In genomic region chr6:61363722-61364121, GRCm38 (mm10) we compare ENCODE assay signal across 23 mouse cellular contexts.
DNase-seq lines count a peak whose midpoint lies in the region; ATAC-seq lines count a peak whose summit lies in the region.
"Had no signal": no experiment of that assay in that cellular context is flagged by ENCODE, and none has a peak within 500 bp of the region (broad histone marks: within the 10 kb centered on the region; RNA-seq: fewer than 3 reads in every experiment).

No protein-coding gene starts in this region.

- no peak for DNase-seq in cerebellum, postnatal 4 days (ENCODE audit: low spot score in 2 of 2)
- DNase-seq in kidney, postnatal 25 days = peak; percentile 4 to 34
- peak; percentile 48 for DNase-seq in cerebellum, adult 11-12 months
- peak; percentile 13 to 31 for DNase-seq in cerebellum, postnatal 14 days
- DNase-seq in embryo, embryonic 10 days (ENCODE audit: low spot score) = no peak
- DNase-seq: adrenal gland, postnatal 36 days; forebrain, postnatal 0 days; gastrocnemius, postnatal 25 days; heart, adult 18-20 months; heart, postnatal 14 days; lung, adult 18-20 months; lung, postnatal 14 days had no signal

- no peaks in the 10 kb centered on the region for H3K4me1 ChIP-seq in kidney, embryonic 14.5 days (ENCODE audit: control insufficient read depth, insufficient read depth, low read length)
- H3K4me1 ChIP-seq: heart, embryonic 13.5 days; limb, embryonic 13.5 days; liver, embryonic 12.5 days; midbrain, embryonic 12.5 days; neural tube, embryonic 15.5 days had no signal

- WGBS in kidney, embryonic 14.5 days = 82% methylated on average over 5 of the region's 5 CpGs

- no peak overlapping the region for H3K4me2 ChIP-seq in kidney, embryonic 14.5 days (replicated peaks; ENCODE audit: low read depth, low read length)
- H3K4me2 ChIP-seq: heart, embryonic 13.5 days; limb, embryonic 13.5 days; liver, embryonic 12.5 days; midbrain, embryonic 12.5 days; neural tube, embryonic 15.5 days had no signal

- no peaks in the 10 kb centered on the region for H3K36me3 ChIP-seq in kidney, embryonic 14.5 days (ENCODE audit: control insufficient read depth, insufficient read depth, low read length)
- H3K36me3 ChIP-seq: heart, embryonic 13.5 days; limb, embryonic 13.5 days; liver, embryonic 12.5 days; midbrain, embryonic 12.5 days; neural tube, embryonic 15.5 days had no signal

- H3K27me3 ChIP-seq in kidney, embryonic 14.5 days (ENCODE audit: control insufficient read depth, insufficient read depth, low read length) = no peaks in the 10 kb centered on the region
- H3K27me3 ChIP-seq: heart, embryonic 13.5 days; limb, embryonic 13.5 days; liver, embryonic 12.5 days; midbrain, embryonic 12.5 days; neural tube, embryonic 15.5 days had no signal

- no peaks in the 10 kb centered on the region for H3K9me3 ChIP-seq in kidney, embryonic 14.5 days (ENCODE audit: control insufficient read depth, low read length)
- H3K9me3 ChIP-seq: heart, embryonic 13.5 days; limb, embryonic 13.5 days; liver, embryonic 12.5 days; midbrain, embryonic 12.5 days; neural tube, embryonic 15.5 days had no signal

- no peak overlapping the region for H3K27ac ChIP-seq in kidney, embryonic 14.5 days (ENCODE audit: low read depth, low read length)
- H3K27ac ChIP-seq: heart, embryonic 13.5 days; hindbrain, postnatal 0 days; layer of hippocampus, adult 2 months; limb, embryonic 13.5 days; liver, embryonic 12.5 days; midbrain, embryonic 12.5 days; neural tube, embryonic 15.5 days had no signal

- H3K4me3 ChIP-seq in kidney, embryonic 14.5 days (ENCODE audit: low read length) = no peak overlapping the region
- H3K4me3 ChIP-seq: heart, embryonic 13.5 days; layer of hippocampus, adult 2 months; limb, embryonic 13.5 days; liver, embryonic 12.5 days; midbrain, embryonic 12.5 days; neural tube, embryonic 15.5 days had no signal

- peak; percentile 74 for ATAC-seq in cerebellum, adult (ENCODE audit: insufficient number of reproducible peaks, low FRiP score, low TSS enrichment)
- no peak for ATAC-seq in kidney, embryonic 14.5 days (ENCODE audit: low FRiP score, low TSS enrichment)
- ATAC-seq in megakaryocyte, adult 5-6 weeks (ENCODE audit: poor library complexity, severe bottlenecking) = no peak
- ATAC-seq: forebrain, postnatal 0 days; hindbrain, postnatal 0 days; intestine, embryonic 16.5 days; liver, embryonic 12.5 days had no signal

- H3K9ac ChIP-seq in kidney, embryonic 14.5 days (ENCODE audit: low read depth, low read length) = no peak overlapping the region
- H3K9ac ChIP-seq: forebrain, postnatal 0 days; heart, embryonic 13.5 days; limb, embryonic 13.5 days; liver, embryonic 12.5 days; midbrain, embryonic 12.5 days; neural tube, embryonic 15.5 days had no signal

Comparison
In these comparisons a context has a peak if more than half of its experiments do, and no peak if none do; other contexts are left out.
1. DNase-seq: peak in kidney, postnatal 25 days (2 of 2), cerebellum, adult 11-12 months (single experiment) and cerebellum, postnatal 14 days (2 of 2); none in cerebellum, postnatal 4 days (0 of 2) and embryo, embryonic 10 days (single experiment).